Mouse (Mus musculus) embryonic facial prominence, embryonic 12.5 days (tissue): ENCODE measurements at regions not wholly inside any gene's neighbourhood (a gene's known extent, or its start where the extent isn't known, plus 50 kb on each side); places are given as distances from the start of the nearest gene placed in this dataset.

Experiments
- ATAC-seq: fragments of 200-750 bp; cut with Nextera tagmentation; 2 replicates; pipeline ENCODE4 v1.8.0; 2017; ENCODE audit not compliant: insufficient number of reproducible peaks, insufficient read depth, low FRiP score, low TSS enrichment
- H3K27ac ChIP-seq: fragments of 300-500 bp; sonication (generic); 2 replicates; pipeline ENCODE4 v1.5.1; 2016; ENCODE audit warnings: mild to moderate bottlenecking
- H3K27me3 ChIP-seq: fragments of 300-500 bp; sonication (generic); 2 replicates; pipeline ENCODE4 v1.6.1; 2016; ENCODE audit warnings: mild to moderate bottlenecking, moderate library complexity
- H3K36me3 ChIP-seq: fragments of 300-500 bp; sonication (generic); 2 replicates; pipeline ENCODE4 v1.6.1; 2016; ENCODE audit warnings: mild to moderate bottlenecking
- H3K4me1 ChIP-seq: fragments of 300-500 bp; sonication (generic); 2 replicates; pipeline ENCODE4 v1.6.1; 2016
- H3K4me2 ChIP-seq: fragments of 300-500 bp; sonication (generic); replicated peaks from 2 replicates; pipeline ENCODE4 v1.6.1; 2016; ENCODE audit warnings: mild to moderate bottlenecking, moderate library complexity
- H3K4me3 ChIP-seq: fragments of 300-500 bp; sonication (generic); 2 replicates; pipeline ENCODE4 v1.5.1; 2016; ENCODE audit warnings: mild to moderate bottlenecking
- H3K9ac ChIP-seq: fragments of 300-500 bp; sonication (generic); 2 replicates; pipeline ENCODE4 v1.6.1; 2016; ENCODE audit warnings: mild to moderate bottlenecking, moderate library complexity
- H3K9me3 ChIP-seq: fragments of 300-500 bp; sonication (generic); 2 replicates; pipeline ENCODE4 v1.6.1; 2016; ENCODE audit warnings: mild to moderate bottlenecking, moderate library complexity
- WGBS: fragments of 180-500 bp; shearing (Covaris S2); methylation state at CpG from one replicate; pipeline ENCODE4 v1.1.7; 2016; 5-methylcytosine and 5-hydroxymethylcytosine counted together

DNA sequence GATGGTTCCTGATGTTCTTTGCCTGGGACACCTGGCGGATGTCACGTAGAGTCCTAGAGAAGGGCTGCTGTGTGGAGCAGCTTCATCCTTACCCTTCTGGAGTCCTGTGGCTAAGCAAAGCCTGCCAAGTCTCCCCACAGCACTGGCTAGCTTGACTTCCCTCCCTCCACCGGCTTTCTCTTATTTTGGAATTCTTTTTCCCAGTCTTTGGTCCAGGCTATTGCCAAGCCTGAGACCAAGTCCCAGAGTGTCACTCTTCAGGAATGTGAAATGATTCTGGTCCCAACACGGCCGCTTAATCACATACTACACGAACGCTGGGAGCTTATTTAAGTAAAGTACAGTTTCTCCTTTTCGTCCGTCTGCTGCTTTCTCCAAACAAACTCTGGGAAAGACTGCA is 146.4 kb downstream of the Fndc1 start:
- H3K4me2 ChIP-seq = no peak overlapping the region
- H3K36me3 ChIP-seq = no peaks in the 10 kb centered on the region
- H3K9ac ChIP-seq = no peak overlapping the region
- H3K4me3 ChIP-seq = no peak overlapping the region
- H3K27ac ChIP-seq = no peak overlapping the region
- no peaks in the 10 kb centered on the region for H3K9me3 ChIP-seq
- H3K27me3 ChIP-seq = no peaks in the 10 kb centered on the region
- no peak for ATAC-seq
- peaks cover 2% of the 10 kb centered on the region; the same call in 1 of the 2 replicates for H3K4me1 ChIP-seq
- WGBS = 85% methylated on average over 9 of the region's 9 CpGs

DNA sequence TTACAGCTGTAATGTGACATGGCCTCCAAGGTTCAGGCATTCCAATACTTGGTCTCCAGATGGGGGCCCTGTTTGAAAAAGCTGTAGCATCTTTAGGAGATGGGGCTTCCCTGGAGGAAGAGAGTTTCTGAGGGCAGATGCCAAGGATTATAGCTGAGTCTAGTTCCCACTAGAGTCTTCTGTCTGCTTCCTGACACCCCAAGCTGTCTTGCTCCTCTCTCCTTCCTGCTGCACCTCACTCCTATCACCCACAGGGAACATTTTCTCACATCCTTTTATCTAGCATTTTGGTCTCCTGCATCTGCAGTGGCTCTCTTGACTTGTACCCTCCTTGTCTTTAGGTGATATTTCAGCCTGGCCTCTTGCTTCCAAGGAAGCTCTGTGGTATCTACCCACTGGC is 147.3 kb downstream of the Fndc1 start:
- Histone ChIP-seq H3K4me3 (no peak overlapping the region), H3K9ac (no peak overlapping the region), H3K4me2 (no peak overlapping the region), H3K27me3 (no peaks in the 10 kb centered on the region), H3K9me3 (no peaks in the 10 kb centered on the region), H3K36me3 (no peaks in the 10 kb centered on the region), H3K4me1 (peaks cover 3% of the 10 kb centered on the region; the same call in 1 of the 2 replicates), H3K27ac (no peak overlapping the region)
- no peak for ATAC-seq

DNA sequence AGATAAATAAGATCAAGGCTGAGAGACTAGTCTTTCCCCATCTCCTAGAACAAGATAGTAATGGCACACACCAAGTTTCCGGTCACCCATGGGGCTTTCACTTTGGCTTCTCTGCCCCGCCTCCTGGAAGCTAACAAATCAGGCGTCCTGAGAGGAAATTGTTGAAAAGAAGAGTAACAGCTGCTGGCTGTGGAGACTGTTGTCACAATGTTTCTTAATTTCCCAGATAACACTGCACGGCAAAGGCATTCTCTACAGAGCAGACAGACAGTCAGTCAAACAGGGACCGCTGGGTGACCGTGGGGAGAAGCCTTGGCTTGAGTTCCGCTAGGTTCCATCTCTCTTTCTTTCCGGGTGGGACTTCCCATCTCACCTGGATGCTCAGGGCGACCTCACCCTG is 148.2 kb downstream of the Fndc1 start:
- no peaks in the 10 kb centered on the region for H3K36me3 ChIP-seq
- 81% methylated on average over 9 of the region's 9 CpGs for WGBS
- no peak overlapping the region for H3K27ac ChIP-seq
- ATAC-seq = no peak
- H3K4me1 ChIP-seq = peaks cover 3% of the 10 kb centered on the region; the same call in 1 of the 2 replicates
- H3K27me3 ChIP-seq = no peaks in the 10 kb centered on the region
- H3K4me3 ChIP-seq = no peak overlapping the region
- H3K4me2 ChIP-seq = no peak overlapping the region
- no peak overlapping the region for H3K9ac ChIP-seq
- no peaks in the 10 kb centered on the region for H3K9me3 ChIP-seq

DNA sequence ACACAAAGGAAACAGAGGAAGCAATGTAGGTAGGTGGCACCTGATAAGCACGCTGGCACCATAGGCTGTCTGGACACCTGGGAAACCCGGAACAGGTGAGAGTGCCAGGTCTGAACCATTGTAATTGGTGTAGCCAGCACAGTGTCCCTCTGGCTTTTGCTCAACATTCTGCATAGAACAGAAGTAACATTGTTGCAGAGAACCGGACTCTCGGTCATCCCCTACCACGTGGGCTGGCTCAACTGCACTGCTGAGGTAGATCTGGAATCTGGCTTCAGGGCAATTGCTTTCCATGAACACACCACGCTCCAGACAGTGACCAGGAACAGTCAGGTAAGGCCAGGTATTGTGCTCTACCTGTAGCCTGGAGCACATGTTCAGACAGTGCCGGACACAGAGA is 149.3 kb downstream of the Fndc1 start:
- Histone ChIP-seq H3K9ac (no peak overlapping the region), H3K4me2 (no peak overlapping the region), H3K27me3 (no peaks in the 10 kb centered on the region), H3K36me3 (no peaks in the 10 kb centered on the region), H3K9me3 (no peaks in the 10 kb centered on the region), H3K27ac (no peak overlapping the region), H3K4me3 (no peak overlapping the region), H3K4me1 (peaks cover 3% of the 10 kb centered on the region; the same call in 1 of the 2 replicates)
- no peak for ATAC-seq
- 92% methylated on average over 7 of the region's 7 CpGs for WGBS

DNA sequence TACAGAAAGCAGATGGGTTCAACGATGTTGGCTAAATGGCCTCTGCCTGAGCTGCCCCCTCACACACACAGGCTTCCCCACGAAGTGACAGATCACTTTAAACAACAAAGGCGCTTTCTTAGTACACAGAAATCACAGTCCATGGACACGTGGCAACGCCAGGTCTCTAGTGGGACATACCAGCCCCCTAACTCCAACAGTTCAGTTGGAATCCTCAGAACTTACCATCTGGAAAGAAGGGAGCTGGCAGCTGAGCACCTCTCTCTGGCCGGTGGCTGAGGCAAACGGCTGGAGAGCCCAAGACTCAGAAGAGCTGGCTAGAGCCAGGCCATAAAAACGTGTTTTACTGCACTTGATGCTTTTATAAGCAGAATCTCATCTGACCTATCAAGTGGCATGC is 149.8 kb downstream of the Fndc1 start:
- no peak overlapping the region for H3K9ac ChIP-seq
- H3K9me3 ChIP-seq = no peaks in the 10 kb centered on the region
- H3K4me2 ChIP-seq = no peak overlapping the region
- no peaks in the 10 kb centered on the region for H3K27me3 ChIP-seq
- H3K4me3 ChIP-seq = no peak overlapping the region
- peaks cover 3% of the 10 kb centered on the region; the same call in 1 of the 2 replicates for H3K4me1 ChIP-seq
- H3K27ac ChIP-seq = no peak overlapping the region
- 83% methylated on average over 8 of the region's 8 CpGs for WGBS
- ATAC-seq = no peak
- no peaks in the 10 kb centered on the region for H3K36me3 ChIP-seq

DNA sequence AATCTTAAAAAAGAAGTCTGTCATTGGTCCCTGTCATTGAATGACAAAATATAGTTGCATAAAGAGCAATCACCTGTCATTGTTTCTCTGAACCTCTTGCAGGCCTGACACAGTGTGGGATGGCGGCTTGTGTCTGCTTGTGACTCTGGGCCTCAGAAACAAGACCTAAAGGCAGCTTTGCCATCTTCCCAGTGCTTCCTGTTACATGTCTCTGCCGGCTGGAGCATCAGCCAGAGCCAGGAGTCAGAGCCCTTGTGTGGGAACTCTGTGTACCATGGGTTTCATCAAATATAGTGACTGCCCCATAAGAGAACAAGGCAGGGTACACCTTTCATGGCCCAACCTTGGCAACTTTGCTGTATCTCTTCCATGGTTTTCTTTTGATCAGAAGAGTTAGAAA is 150.3 kb downstream of the Fndc1 start:
- Histone ChIP-seq H3K4me3 (no peak overlapping the region), H3K9me3 (no peaks in the 10 kb centered on the region), H3K4me1 (peaks cover 3% of the 10 kb centered on the region; the same call in 1 of the 2 replicates), H3K4me2 (no peak overlapping the region), H3K36me3 (no peaks in the 10 kb centered on the region), H3K27me3 (no peaks in the 10 kb centered on the region), H3K9ac (no peak overlapping the region), H3K27ac (no peak overlapping the region)
- ATAC-seq = no peak
- 90% methylated on average over 2 of the region's 2 CpGs for WGBS

DNA sequence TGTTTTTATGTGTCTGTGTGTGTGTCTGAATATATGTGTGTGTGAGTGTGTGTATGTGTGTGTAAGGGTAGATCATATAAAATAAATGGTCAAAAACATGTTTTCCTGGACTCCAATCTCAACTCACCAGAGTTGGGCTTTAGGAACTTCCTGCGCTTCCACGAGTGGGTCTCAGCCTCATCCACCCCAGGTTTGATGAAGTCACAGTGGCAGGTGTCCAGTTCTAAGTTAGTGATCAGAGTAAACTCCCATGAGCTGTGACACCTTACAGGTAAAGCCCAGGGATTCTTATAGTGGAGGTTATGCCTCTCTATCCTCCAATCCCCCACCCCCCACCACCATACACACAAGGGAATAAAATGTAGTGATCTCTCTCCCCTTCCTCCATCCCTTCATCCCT is 152.6 kb downstream of the Fndc1 start:
- WGBS = 89% methylated on average over 2 of the region's 2 CpGs

DNA sequence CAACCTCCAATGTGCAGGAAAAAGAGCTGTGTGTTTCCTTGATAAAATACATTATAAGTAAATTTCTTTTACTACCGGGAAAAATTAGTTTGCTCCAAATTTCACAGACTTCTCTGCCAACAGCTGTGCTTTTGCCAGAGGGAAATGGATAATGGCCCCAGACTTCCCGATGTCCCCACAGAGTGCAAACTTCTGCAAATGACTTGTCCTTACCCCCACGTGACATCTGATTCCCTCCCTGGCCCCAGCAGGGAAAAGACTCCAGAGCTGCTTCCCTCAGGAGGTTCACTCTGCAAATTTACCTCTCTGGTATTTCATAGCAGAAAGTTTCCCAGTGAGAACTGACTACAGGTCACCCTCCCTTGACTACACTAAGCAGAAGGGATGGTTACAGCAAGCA is 159.3 kb downstream of the Fndc1 start:
- ATAC-seq = no peak
- 37% methylated on average over 3 of the region's 3 CpGs for WGBS

More for the DNA sequence above, 152.6 kb downstream of the Fndc1 start:
- ATAC-seq = no peak
- H3K27me3 ChIP-seq = no peaks in the 10 kb centered on the region
- H3K27ac ChIP-seq = no peak overlapping the region
- no peaks in the 10 kb centered on the region for H3K36me3 ChIP-seq
- H3K9ac ChIP-seq = no peak overlapping the region
- H3K4me3 ChIP-seq = no peak overlapping the region
- no peaks in the 10 kb centered on the region for H3K9me3 ChIP-seq
- H3K4me1 ChIP-seq = peaks cover 3% of the 10 kb centered on the region; the same call in 1 of the 2 replicates
- H3K4me2 ChIP-seq = no peak overlapping the region

DNA sequence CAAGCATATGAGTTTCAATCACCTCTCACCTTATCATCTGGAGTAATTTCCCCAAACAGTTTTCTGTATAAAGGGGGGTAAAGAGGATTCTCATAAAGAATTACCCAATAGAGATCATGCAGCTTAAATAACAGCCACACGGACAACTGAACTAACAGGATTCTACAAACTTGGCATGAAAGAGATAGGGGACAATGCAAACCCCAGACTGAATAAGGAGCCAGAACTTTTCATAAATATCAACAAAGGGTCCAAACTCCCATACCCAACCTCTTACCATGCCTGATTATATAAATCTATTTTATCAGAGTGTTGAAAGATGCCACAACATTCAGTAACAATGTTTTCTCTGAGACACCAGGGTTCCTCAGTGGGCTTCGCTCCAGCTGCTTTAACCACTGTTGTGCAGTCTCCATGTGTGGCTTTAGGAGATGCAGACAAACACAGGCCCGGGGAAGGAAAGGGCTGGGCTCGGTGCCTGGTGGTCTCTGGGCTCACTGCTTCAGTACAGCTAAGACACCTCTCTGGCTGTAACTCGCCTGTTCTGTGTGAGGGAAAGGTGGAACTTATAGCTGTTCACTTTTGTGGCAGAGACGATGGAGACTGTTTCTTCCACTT is 160.2 kb downstream of the Fndc1 start:
- WGBS = 73% methylated on average over 6 of the region's 6 CpGs
- ATAC-seq = no peak
- no peaks in the 10 kb centered on the region for H3K9me3 ChIP-seq

More for the DNA sequence above, 159.3 kb downstream of the Fndc1 start:
- peaks cover 6% of the 10 kb centered on the region for H3K4me1 ChIP-seq
- H3K27ac ChIP-seq = no peak overlapping the region
- H3K9me3 ChIP-seq = no peaks in the 10 kb centered on the region
- no peak overlapping the region for H3K4me3 ChIP-seq
- no peak overlapping the region for H3K9ac ChIP-seq
- H3K36me3 ChIP-seq = no peaks in the 10 kb centered on the region
- no peak overlapping the region for H3K4me2 ChIP-seq
- H3K27me3 ChIP-seq = no peaks in the 10 kb centered on the region

DNA sequence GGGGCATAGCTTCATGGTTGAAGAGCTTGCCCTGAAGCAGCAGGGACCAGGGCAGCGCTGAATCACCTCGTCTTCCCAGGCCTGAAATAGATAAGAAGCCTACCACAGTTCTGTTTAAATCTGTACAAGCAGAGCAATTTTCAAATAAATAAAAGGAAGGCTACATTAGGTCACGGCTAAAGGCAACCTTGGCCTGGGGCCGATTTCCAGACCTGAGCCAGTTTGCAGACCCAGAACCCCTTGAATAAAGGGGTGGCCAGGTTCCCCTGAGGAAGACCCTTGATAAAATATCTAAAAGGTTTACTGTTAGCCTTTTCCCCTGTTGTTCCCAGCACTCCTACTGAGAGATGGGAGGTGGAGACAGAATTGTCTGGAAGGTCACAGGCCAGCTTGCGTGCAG is 160.9 kb downstream of the Fndc1 start:
- H3K4me2 ChIP-seq = no peak overlapping the region
- no peak overlapping the region for H3K9ac ChIP-seq
- no peaks in the 10 kb centered on the region for H3K27me3 ChIP-seq
- H3K4me1 ChIP-seq = peaks cover 6% of the 10 kb centered on the region
- no peaks in the 10 kb centered on the region for H3K36me3 ChIP-seq
- no peak overlapping the region for H3K27ac ChIP-seq
- H3K4me3 ChIP-seq = no peak overlapping the region
- 69% methylated on average over 5 of the region's 5 CpGs for WGBS
- H3K9me3 ChIP-seq = no peaks in the 10 kb centered on the region
- no peak for ATAC-seq

More for the DNA sequence above, 160.2 kb downstream of the Fndc1 start:
- Histone ChIP-seq H3K27me3 (no peaks in the 10 kb centered on the region), H3K4me3 (no peak overlapping the region), H3K4me1 (peaks cover 6% of the 10 kb centered on the region), H3K9ac (no peak overlapping the region), H3K4me2 (no peak overlapping the region), H3K36me3 (no peaks in the 10 kb centered on the region), H3K27ac (no peak overlapping the region)

DNA sequence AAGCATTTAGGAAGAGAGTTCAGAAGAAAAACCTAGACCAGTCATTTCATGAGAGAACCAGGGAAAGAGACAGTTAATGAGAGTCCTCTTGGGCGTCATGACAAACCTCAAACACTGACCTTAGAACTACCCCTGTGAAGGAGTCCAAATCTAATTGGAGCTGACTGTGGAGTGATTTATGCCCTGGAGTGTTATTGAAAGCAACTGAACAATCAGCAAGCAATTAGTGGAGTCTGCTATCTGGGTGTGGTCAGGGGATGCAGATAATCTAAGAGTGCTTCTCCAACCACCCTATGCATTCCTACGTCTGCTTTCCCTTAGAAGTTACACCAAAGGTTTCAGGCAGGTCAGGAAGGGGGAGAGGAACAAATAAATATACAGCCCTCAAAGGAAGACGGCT is 161.4 kb downstream of the Fndc1 start:
- H3K9me3 ChIP-seq = no peaks in the 10 kb centered on the region
- no peak overlapping the region for H3K4me2 ChIP-seq
- 29% methylated on average over 3 of the region's 3 CpGs for WGBS
- H3K4me1 ChIP-seq = peaks cover 6% of the 10 kb centered on the region
- no peak overlapping the region for H3K9ac ChIP-seq
- H3K36me3 ChIP-seq = no peaks in the 10 kb centered on the region
- no peak overlapping the region for H3K27ac ChIP-seq
- no peak for ATAC-seq
- H3K4me3 ChIP-seq = no peak overlapping the region
- no peaks in the 10 kb centered on the region for H3K27me3 ChIP-seq

DNA sequence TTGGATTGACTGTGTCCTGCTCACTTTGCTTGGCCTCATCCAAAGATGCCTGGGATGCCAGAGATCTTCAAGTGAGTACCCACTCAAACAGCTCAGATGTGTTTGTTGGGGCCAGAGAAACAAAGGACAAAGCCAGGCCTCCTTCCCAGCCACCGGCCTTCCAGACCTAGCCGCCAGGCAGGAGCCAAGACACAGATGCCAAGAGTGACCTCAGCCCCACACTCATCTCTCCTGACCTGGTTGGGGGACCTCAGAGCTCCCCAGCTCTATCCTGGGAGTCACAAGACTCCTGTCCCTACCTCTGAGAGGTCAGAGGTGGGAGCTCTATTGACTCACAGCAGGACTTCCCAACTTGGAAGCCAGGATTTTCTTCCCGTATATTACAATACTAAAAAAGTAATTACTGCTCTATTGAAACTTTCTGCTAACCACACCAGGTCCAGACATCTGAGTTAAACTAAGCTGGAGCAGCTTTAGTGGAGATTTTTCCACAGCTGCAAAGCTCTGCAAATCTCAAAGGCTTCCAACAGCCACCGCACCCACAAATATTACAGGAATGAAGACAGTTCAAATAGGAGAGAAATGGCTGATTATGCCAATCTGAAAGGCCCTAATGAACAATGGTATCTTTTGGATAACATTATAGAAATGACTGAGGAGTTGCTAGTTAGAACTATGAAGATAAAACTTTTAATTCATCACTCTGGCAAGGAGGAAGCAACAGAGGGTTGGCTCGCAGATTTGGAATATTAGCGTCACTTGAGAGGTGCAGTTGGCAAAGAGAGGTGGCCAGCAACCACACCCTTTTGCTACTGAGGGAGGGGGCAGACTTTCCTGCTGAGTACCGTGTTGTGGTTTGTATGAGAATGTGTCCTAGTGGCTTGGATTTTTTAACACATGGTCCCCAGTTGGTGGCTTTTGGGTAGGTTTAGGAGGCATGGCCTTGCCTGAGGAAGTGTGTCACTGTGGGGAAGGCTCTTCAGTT is 162.9 kb downstream of the Fndc1 start:
- Histone ChIP-seq H3K4me2 (no peak overlapping the region), H3K36me3 (no peaks in the 10 kb centered on the region), H3K9me3 (no peaks in the 10 kb centered on the region), H3K27me3 (no peaks in the 10 kb centered on the region), H3K4me3 (no peak overlapping the region), H3K27ac (no peak overlapping the region), H3K9ac (no peak overlapping the region), H3K4me1 (peaks cover 6% of the 10 kb centered on the region)
- WGBS = 79% methylated on average over 7 of the region's 7 CpGs
- ATAC-seq = no peak
